Mouse (Mus musculus) CH12.LX (cell line): ENCODE data around the gene Micu1. TPM values are rescaled to one million over a fixed set of nuclear protein-coding genes. Genes with fewer than 3 reads are reported as not detected.
"Not testable (repeated sequence)": the region's sequence is repeated elsewhere in the genome, so short reads cannot be mapped to it uniquely, and the experiment has no call there.

Experiments
- DNase-seq: peaks from one replicate; pipeline ENCODE4 v3.0.0-alpha.2; 2013; ENCODE audit errors: extremely low read depth
- H3K27ac ChIP-seq: 2 replicates; pipeline ENCODE4 v1.5.1; 2012; ENCODE audit warnings: low read depth, mild to moderate bottlenecking, control low read depth, moderate library complexity; ENCODE audit not compliant: insufficient read depth
- H3K27me3 ChIP-seq: replicated peaks from 2 replicates; pipeline ENCODE3; 2012; ENCODE audit warnings: inconsistent platforms
- H3K36me3 ChIP-seq, 2 experiments: replicated peaks in 1 of 2; 2 replicates each; pipeline versions ENCODE3 to v1.6.1; 2012; ENCODE audit warnings: inconsistent platforms in 1 of 2, low read length in 1 of 2, mild to moderate bottlenecking in 1 of 2, mixed read lengths in 1 of 2, moderate library complexity in 1 of 2; ENCODE audit not compliant: control insufficient read depth in 1 of 2, insufficient read depth in 1 of 2
- H3K4me1 ChIP-seq, 2 experiments: 2 replicates each; pipeline ENCODE4 v1.6.1; 2012; ENCODE audit warnings: inconsistent platforms in 1 of 2, moderate library complexity in 1 of 2; ENCODE audit not compliant: insufficient read depth in 2 of 2, control insufficient read depth in 1 of 2
- H3K4me2 ChIP-seq: 2 replicates; pipeline ENCODE4 v1.6.1; 2012; ENCODE audit warnings: low read depth, mild to moderate bottlenecking, control low read depth; ENCODE audit not compliant: poor library complexity, insufficient read depth, severe bottlenecking
- H3K4me3 ChIP-seq, 3 experiments: fragments of 150-350 bp in 1 of 3; sonication (generic) in 1 of 3; replicated peaks in 1 of 3; 2 replicates each; pipeline versions ENCODE3 to v1.5.1; 2011 to 2012; ENCODE audit warnings: low read depth in 2 of 3, low read length in 2 of 3, mild to moderate bottlenecking in 2 of 3, moderate library complexity in 2 of 3, control low read depth in 1 of 3, improper control_type of control experiment in 1 of 3, inconsistent platforms in 1 of 3, mixed read lengths in 1 of 3; ENCODE audit not compliant: poor library complexity in 1 of 3
- H3K79me2 ChIP-seq: replicated peaks from 2 replicates; pipeline ENCODE4 v1.6.1; 2012; ENCODE audit warnings: mild to moderate bottlenecking, moderate library complexity; ENCODE audit not compliant: control insufficient read depth, poor library complexity, insufficient read depth, severe bottlenecking; ENCODE audit errors: extremely low read depth
- H3K9ac ChIP-seq: 2 replicates; pipeline ENCODE4 v1.6.1; 2012; ENCODE audit warnings: low read depth, mild to moderate bottlenecking, control low read depth, moderate library complexity; ENCODE audit not compliant: insufficient read depth
- H3K9me3 ChIP-seq: replicated peaks from 2 replicates; pipeline ENCODE3; 2012; ENCODE audit warnings: low read length, inconsistent platforms, mixed read lengths
- CHD1 ChIP-seq: IDR thresholded peaks from 2 replicates; pipeline ENCODE4 v1.6.1; 2012; ENCODE audit warnings: low read depth, low read length, improper control_type of control experiment, inconsistent platforms
- ELF1 ChIP-seq: IDR thresholded peaks from 2 replicates; pipeline ENCODE4 v1.6.1; 2014; ENCODE audit warnings: low read depth, mild to moderate bottlenecking, inconsistent platforms, low read length, improper control_type of control experiment
- EP300 ChIP-seq: IDR thresholded peaks from 2 replicates; pipeline ENCODE4 v1.6.1; 2011; ENCODE audit warnings: low read length, improper control_type of control experiment
- KAT2A ChIP-seq: IDR thresholded peaks from 2 replicates; pipeline ENCODE4 v1.6.1; 2012; ENCODE audit warnings: low read length, improper control_type of control experiment, inconsistent platforms; ENCODE audit not compliant: insufficient replicate concordance
- MXI1 ChIP-seq: IDR thresholded peaks from 2 replicates; pipeline ENCODE4 v1.6.1; 2011; ENCODE audit warnings: mild to moderate bottlenecking, low read depth, low read length, improper control_type of control experiment
- MYC ChIP-seq: IDR thresholded peaks from 2 replicates; pipeline ENCODE4 v1.6.1; 2011; ENCODE audit warnings: low read depth, mild to moderate bottlenecking, improper control_type of control experiment, low read length
- NELFE ChIP-seq: IDR thresholded peaks from 2 replicates; pipeline ENCODE4 v1.6.1; 2011; ENCODE audit warnings: low read depth, low read length, improper control_type of control experiment
- POLR2A ChIP-seq: IDR thresholded peaks from 2 replicates; pipeline ENCODE4 v1.6.1; 2011; ENCODE audit warnings: low read depth, mild to moderate bottlenecking, improper control_type of control experiment, low read length
- TBP ChIP-seq: conservative IDR thresholded peaks from 2 replicates; pipeline ENCODE4 v1.6.1; 2011; ENCODE audit warnings: low read depth, low read length, improper control_type of control experiment
- USF1 ChIP-seq: IDR thresholded peaks from 2 replicates; pipeline ENCODE4 v1.6.1; 2014; ENCODE audit warnings: low read depth, mild to moderate bottlenecking, inconsistent platforms, low read length, improper control_type of control experiment
- dilution Hi-C: fragments of 300-500 bp; cut with MboI; formaldehyde crosslinking; loops from 2 replicates; pipeline ENCODE4 v1.14.3; 2020; ENCODE audit warnings: low sequenced_read_pairs; ENCODE audit not compliant: extremely low pct_unique_long_range_greater_than_20kb, extremely low pct_ligation_motif_present
- in situ Hi-C: fragments of 300-500 bp; cut with MboI; formaldehyde crosslinking; loops from 3 replicates; pipeline ENCODE4 v1.14.3; 2019; ENCODE audit warnings: low sequenced_read_pairs, low pct_ligation_motif_present, low pct_unique_long_range_greater_than_20kb, mixed read lengths
- polyA plus RNA-seq: library from polyadenylated mRNA; unstranded; fragments of >175 nt; gene quantifications from 2 replicates; pipeline ENCODE4 v1.2.1, GENCODE M21; 2012; ENCODE audit warnings: low read depth; ENCODE audit not compliant: insufficient read length
- total RNA-seq, 2 experiments: library from RNA; depleted of rRNA; stranded (reverse); fragments of 300-350 nt in 1 of 2; fragments of >200 nt in 1 of 2; gene quantifications; 2 replicates each; pipeline ENCODE4 v1.2.3; 2012 to 2014

The Micu1 gene
- total and polyA plus RNA-seq, 3 experiments = 23.1 to 37.1 (median 29.3) TPM

DNA sequence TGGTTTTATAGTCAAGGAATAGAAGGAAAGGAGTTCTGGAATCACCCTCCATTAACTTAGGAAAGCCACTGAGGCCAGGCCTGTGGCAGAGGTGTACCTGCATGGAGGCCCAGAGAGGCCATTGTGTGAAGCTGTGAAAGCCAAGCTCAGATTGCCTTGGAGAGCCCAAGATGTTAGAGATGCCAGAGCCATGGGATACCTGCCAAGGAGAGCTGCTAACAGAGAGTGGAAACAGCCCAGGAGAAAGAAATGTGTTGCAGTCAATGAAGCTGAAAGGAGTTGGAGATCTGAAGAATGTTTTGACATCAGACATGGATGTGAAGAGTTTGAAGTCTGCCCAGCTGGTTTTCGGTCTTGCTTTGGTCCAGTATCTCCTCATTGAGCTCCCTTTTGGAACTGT, 24.4 kb upstream of the Micu1 start:
- no peak overlapping the region for H3K9ac ChIP-seq
- H3K4me2 ChIP-seq = no peak overlapping the region
- no peaks in the 10 kb centered on the region for H3K4me1 ChIP-seq
- TF ChIP-seq NELFE (no peak), MYC (no peak), TBP (no peak), POLR2A (no peak), ELF1 (no peak)
- TF ChIP-seq, all 38 proteins: peak for 0
- H3K9me3 ChIP-seq = peaks cover 11% of the 10 kb centered on the region
- H3K4me3 ChIP-seq = no peak overlapping the region
- dilution Hi-C loops = no loop called here
- in situ Hi-C loops = no loop called here
- no peak overlapping the region for H3K27ac ChIP-seq
- H3K36me3 ChIP-seq = no peaks in the 10 kb centered on the region
- no peaks in the 10 kb centered on the region for H3K27me3 ChIP-seq
- DNase-seq = no peak
- H3K79me2 ChIP-seq = no peaks in the 10 kb centered on the region

GRCm38 (mm10) chr10:59679189-59679588, 23.1 kb upstream of the Micu1 start:
- Histone ChIP-seq H3K79me2 (no peaks in the 10 kb centered on the region), H3K36me3 (no peaks in the 10 kb centered on the region), H3K4me1 (no peaks in the 10 kb centered on the region), H3K4me3 (no peak overlapping the region), H3K27ac (no peak overlapping the region), H3K4me2 (no peak overlapping the region), H3K9me3 (peaks cover 11% of the 10 kb centered on the region), H3K27me3 (no peaks in the 10 kb centered on the region), H3K9ac (no peak overlapping the region)
- in situ Hi-C loops = no loop called here
- DNase-seq = no peak
- dilution Hi-C loops = no loop called here
- TF ChIP-seq EP300 = no peak
- no peak for TF ChIP-seq CHD1
- TF ChIP-seq MXI1 = no peak
- no peak for TF ChIP-seq USF1
- TF ChIP-seq KAT2A = no peak
- TF ChIP-seq POLR2A = no peak

DNA sequence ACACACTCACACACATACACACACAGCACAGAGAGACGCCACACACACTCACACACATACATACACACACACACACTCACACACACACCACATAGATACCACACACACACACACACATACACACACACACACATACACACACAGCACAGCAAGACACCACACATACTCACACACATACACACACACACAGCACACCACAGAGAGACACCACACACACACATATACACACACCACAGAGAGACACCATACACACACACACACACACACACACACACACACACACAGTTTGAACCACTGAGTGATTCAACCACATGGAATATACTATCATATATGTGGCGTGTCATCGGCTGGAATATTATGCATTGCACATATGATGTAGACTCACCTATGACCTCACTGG, 16.7 kb upstream of the Micu1 start:
- H3K4me1 ChIP-seq, H3K4me3 ChIP-seq, dilution Hi-C loops, H3K79me2 ChIP-seq, H3K4me2 ChIP-seq, in situ Hi-C loops, H3K27me3 ChIP-seq, H3K9ac ChIP-seq, DNase-seq, H3K9me3 ChIP-seq, H3K27ac ChIP-seq, H3K36me3 ChIP-seq: not testable (repeated sequence)
